Mouse (Mus musculus) MEL (cell line): ENCODE measurements at regions not wholly inside any gene's neighbourhood (a gene's known extent, or its start where the extent isn't known, plus 50 kb on each side); places are given as distances from the start of the nearest gene placed in this dataset.

Experiments used
- CHD1 ChIP-seq: IDR thresholded peaks from 2 replicates; pipeline ENCODE4 v1.6.1; 2012; ENCODE audit warnings: low read depth, mild to moderate bottlenecking, inconsistent platforms, low read length, improper control_type of control experiment
- CTCF ChIP-seq, 3 experiments: IDR thresholded peaks in 2 of 3; conservative IDR thresholded peaks in 1 of 3; 2 replicates each; pipeline ENCODE4 v1.5.1; 2011 to 2012; ENCODE audit warnings: low read length in 3 of 3, low read depth in 2 of 3, mild to moderate bottlenecking in 2 of 3, improper control_type of control experiment in 1 of 3, inconsistent platforms in 1 of 3, mixed read lengths in 1 of 3, moderate library complexity in 1 of 3; ENCODE audit not compliant: control insufficient read depth in 1 of 3, insufficient read depth in 1 of 3, poor library complexity in 1 of 3, severe bottlenecking in 1 of 3
- MXI1 ChIP-seq: IDR thresholded peaks from 2 replicates; pipeline ENCODE4 v1.6.1; 2011; ENCODE audit warnings: mild to moderate bottlenecking, low read depth, low read length, improper control_type of control experiment

GRCm38 (mm10) chr9:61289117-61289516 is 83.0 kb upstream of the Tle3 start:
- TF ChIP-seq CTCF (IDR thresholded peaks at IDR 0.05 in 2 of 3, conservative IDR thresholded peaks at IDR 0.05 in 1 of 3; ENCODE audit: control insufficient read depth in 1 of 3, insufficient read depth in 1 of 3, low read depth in 2 of 3, low read length in 3 of 3, poor library complexity in 1 of 3, severe bottlenecking in 1 of 3) (no peak), MXI1 (no peak), CHD1 (no peak)
